Mouse (Mus musculus): ENCODE data around the gene Hoxd12.

The Hoxd12 gene

DNA sequence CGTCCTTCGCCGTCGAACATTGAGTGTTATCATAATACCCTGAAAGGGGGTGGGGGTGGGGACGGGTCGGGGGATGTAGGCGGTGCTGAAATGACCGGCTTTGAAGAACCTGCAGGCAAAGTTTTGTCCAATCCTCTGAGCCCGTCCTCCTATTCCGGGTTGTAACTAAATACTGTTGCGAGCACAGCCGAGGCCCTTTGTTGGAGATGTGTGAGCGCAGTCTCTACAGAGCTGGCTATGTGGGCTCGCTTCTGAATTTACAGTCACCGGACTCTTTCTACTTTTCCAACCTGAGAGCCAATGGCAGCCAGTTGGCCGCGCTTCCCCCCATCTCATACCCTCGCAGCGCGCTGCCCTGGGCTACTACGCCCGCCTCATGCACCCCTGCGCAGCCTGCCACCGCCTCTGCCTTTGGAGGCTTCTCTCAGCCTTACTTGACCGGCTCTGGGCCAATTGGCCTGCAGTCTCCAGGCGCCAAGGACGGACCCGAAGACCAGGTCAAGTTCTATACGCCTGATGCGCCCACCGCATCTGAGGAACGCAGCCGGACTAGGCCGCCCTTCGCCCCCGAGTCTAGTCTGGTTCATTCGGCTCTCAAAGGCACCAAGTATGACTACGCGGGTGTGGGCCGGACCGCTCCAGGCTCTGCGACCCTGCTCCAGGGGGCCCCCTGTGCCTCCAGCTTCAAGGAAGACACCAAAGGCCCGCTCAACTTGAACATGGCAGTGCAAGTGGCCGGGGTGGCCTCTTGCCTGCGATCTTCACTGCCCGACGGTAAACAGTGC lies at the start of gene Hoxd12:
Gene Hoxd12, plus strand, starts transcription at position 133 of the 785 bp plus-strand sequence.
- DNase-seq: no peak

DNA sequence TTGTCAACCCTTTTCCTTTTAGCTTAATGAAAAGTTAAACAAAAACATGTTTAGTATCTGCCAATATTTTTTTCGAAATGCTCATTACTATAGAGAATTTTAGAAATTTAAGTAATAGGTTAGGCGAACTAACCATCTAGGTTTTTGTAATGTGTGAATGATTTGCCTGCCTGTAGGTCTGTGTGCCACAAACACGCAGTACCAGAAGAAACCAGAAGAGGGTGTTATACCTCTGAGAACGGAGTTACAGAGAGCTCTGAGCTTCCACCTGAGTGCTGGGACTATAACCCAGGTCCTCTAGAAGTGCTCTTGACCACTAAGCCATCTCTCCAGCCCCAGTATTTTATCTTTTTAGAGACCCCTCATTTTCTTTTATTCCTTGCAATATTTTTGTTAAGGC lies 39.4 kb upstream of the Hoxd12 start:
- DNase-seq: no peak

DNA sequence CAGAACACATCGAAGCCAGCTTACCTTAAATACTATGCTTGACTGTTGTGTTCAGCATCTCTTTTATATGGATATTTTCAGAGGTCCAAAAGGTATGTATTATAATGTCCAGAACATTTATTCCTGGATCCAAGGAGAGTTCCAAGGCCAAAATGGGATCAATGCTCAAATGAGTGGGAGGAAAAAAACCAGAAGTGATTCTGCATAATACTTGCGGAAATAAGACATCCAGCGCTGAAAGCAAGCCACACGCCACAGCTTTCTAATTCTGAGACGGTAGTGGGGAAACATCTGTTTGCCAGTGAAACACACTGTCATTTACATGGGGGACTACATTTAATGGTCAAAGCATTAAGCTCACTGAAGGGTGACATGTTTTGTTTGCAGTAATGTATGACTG lies 32.4 kb upstream of the Hoxd12 start:
- no peak for DNase-seq

- DNase-seq: no peak
These were observed 29.2 kb upstream of the Hoxd12 start for GRCm38 (mm10) chr2:74645631-74646030.

GRCm38 (mm10) chr2:74647082-74647864 lies 27.5 kb upstream of the Hoxd12 start:
- DNase-seq: no peak

GRCm38 (mm10) chr2:74652996-74653340 lies 21.8 kb upstream of the Hoxd12 start:
- DNase-seq: no peak

- DNase-seq: no peak
These were observed 20.9 kb upstream of the Hoxd12 start for GRCm38 (mm10) chr2:74653781-74654535.

- no peak for DNase-seq
These were observed 19.9 kb upstream of the Hoxd12 start for GRCm38 (mm10) chr2:74654743-74655419.

GRCm38 (mm10) chr2:74655420-74655781 lies 19.4 kb upstream of the Hoxd12 start:
- no peak for DNase-seq

DNA sequence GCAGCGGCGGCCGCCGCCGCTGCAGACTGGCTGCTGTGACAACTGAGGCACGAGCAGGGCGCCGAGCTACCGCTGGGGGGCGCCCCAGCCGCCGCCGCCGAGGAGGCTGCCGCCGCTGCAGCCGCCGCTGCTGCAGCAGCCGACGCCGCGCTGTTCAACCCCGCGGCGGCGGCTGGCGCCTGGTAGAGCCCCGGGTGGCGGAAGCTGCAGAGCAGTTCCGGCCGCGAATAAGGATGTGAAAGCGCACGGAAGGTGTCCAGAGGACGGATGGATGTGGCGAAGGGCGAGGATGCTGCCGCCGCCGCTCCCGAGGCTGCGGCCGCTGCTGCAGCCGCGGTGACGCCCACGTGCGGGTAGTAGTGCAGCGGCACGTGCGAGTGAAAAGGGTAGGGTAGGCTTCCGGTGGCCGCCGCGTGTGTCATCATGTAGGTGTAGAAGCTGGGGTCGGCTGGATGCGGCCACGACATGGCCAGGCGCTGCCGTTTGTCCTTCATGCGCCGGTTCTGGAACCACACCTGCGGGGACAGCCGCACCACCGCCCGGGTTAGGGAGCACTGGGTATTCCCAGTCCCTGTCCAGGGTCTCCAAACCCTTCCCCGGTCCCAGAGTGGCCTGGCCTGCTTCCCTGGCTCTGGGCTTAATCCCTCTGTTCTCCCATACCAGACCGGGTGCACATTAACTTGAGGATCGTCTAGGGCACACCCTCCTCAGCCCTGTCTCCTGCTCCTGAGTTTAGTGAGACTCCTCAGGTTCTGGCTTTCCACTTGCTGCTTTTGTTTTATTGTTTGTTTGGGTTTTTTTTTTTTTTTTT lies 18.8 kb upstream of the Hoxd12 start:
- DNase-seq: no peak

DNA sequence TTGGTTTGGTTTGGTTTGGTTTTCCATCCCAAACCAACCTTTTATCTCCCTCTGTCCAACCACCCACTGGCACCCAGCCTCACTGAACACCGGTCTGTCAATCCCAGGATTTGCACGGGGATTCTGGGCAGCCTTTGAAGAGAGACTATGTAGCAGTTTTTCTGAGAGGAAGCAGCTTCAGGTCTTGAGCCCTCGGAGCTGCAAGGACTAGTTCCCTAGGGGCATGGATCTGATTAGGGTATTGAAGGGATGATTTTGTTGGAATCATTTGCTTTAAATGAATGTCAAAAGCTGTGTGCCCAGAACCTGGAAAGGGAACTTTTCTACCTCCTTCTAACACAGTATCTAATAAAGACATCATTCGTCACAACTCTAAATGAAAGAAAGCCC lies 18.2 kb upstream of the Hoxd12 start:
- DNase-seq: no peak

- DNase-seq: no peak
These were observed 17.4 kb upstream of the Hoxd12 start for GRCm38 (mm10) chr2:74657251-74658023.

GRCm38 (mm10) chr2:74658024-74658666 lies 16.7 kb upstream of the Hoxd12 start:
- no peak for DNase-seq

DNA sequence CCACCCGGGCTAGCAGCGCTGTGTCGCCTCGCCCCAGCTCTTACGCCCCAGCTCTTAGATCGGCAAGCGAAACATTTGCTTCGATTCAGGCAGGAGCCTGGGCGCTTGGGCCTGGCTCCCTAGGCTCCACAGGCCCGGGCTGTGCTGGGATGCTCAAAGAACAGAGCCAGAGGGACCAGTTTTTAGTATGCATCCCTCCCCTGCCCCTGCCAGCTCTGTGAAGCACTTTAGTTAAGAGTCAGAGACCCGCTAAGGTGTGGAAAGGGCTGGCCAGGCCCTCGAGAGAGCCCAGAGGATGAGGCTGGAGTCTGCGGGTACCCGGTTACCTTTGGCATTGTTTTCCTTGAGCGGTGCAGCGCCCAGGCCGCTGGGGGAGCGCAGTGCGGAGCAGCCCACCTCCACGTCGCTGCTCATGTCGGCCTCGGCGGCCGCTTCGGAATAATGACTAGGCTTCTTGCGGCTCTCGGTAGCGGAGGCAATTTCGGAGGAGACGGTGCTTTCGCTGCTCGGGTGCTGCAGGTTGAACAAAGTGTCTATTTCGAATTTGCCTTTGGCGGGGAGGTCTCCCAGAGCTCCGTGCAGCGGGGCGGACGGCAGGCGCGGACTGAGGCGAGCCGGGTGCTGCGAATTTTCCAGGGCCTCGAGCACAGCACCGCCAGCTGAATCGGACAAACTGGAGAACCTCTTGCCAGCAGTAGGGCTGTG lies 16.0 kb upstream of the Hoxd12 start:
- DNase-seq: no peak

DNA sequence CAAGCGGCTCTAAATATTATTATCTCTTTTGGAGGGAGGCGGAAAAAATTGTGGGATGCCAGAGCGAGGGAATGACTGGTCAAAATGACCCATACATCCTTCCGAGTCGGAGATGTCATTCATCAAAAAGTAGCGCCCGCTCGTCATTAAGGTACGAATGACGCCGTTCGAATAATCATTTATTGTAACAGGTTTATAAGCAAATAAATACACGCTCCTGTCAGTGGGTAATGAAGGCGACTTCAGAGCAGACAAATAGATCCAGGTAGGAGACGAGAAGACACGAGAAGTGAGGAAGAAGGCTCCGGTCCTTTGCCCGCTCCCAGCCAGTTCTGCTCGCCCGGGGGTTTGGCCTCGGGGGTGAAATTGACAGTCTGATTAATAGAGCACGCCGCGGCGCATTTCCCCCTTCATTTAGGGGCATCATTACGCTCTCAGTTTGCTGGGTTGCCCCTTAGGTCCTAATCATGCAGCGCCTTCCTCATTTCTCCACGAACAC lies 15.3 kb upstream of the Hoxd12 start, which contains the start of gene Evx2:
Gene Evx2, minus strand, starts transcription at position 51 of the 499 bp plus-strand sequence.
- DNase-seq: no peak

GRCm38 (mm10) chr2:74660421-74661375 lies 14.1 kb upstream of the Hoxd12 start:
- DNase-seq: no peak

DNA sequence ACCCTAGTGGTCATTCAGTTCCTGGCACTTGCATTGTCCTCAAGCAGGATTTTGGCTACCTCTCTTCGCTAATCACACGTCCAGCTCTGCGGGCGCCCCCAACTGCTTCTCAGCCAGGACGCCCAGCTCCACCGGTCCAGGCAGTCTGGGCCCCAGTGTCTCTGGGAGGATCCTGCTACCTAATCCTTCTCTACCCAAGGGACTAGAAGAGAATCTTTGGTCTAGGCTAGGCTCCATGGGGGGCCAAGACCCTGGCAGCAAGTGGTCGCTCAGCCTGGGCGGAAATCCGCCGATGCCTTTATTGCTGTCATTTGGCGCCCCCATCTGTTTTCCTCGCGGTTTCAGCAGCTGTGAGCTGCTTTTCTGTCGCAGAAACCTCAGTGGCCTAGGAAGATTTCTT lies 13.1 kb upstream of the Hoxd12 start:
- DNase-seq: no peak

DNA sequence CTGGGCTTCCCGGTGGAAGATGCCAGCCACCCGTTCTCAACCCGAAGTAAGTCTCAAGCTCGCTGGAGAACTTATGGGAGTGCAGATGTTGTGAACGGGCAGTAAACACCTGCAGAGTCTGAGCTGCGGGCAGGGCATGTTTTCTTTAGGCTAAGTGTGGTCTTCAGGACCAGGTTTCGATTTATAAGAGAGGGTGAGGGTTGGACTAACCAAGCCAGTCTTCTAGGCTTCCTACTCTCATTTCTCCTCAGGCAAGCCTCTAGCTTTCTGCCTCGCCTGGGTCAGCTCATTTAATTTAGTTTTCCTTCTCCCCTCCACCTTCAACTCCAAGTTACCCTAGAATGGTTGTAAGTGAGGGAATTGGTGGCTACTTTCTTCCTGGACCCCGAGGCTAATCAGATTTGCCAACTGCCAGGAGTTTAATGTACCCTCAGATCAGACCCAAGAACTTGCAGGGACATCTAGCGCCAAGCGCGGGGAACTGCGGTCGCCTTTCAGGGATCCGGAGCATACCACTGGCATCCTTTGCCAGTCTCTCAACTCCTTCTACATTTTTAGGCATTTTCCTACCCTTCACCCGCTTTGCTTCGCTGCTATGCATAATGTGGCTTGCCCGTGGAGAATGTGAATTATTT lies 11.4 kb upstream of the Hoxd12 start:
- DNase-seq: no peak

All from layer of hippocampus, adult 9-11 months (tissue).